Mouse (Mus musculus) hindbrain, embryonic 11.5 days (tissue): ENCODE measurements around the gene Wdr19. TPM values are rescaled to one million over a fixed set of nuclear protein-coding genes. Genes with fewer than 3 reads are reported as not detected.

Experiments
- ATAC-seq: fragments of 200-750 bp; cut with Nextera tagmentation; 2 replicates; pipeline ENCODE4 v1.8.0; 2017; ENCODE audit warnings: mild to moderate bottlenecking, moderate TSS enrichment, moderate library complexity; ENCODE audit not compliant: low FRiP score
- DNase-seq: peaks from one replicate; pipeline ENCODE4 v3.0.0-alpha.2; 2015; ENCODE audit warnings: low spot score
- H3K27ac ChIP-seq: fragments of 300-500 bp; sonication (generic); 2 replicates; pipeline ENCODE4 v1.5.1; 2014; ENCODE audit warnings: mild to moderate bottlenecking, low read depth, low read length
- H3K27me3 ChIP-seq: fragments of 300-500 bp; sonication (generic); 2 replicates; pipeline ENCODE4 v1.6.1; 2014; ENCODE audit warnings: mild to moderate bottlenecking, low read length, moderate library complexity, mixed read lengths; ENCODE audit not compliant: control insufficient read depth, insufficient read depth
- H3K36me3 ChIP-seq: fragments of 300-500 bp; sonication (generic); 2 replicates; pipeline ENCODE4 v1.6.1; 2014; ENCODE audit warnings: mild to moderate bottlenecking, low read length, moderate library complexity, mixed read lengths; ENCODE audit not compliant: control insufficient read depth, insufficient read depth
- H3K4me1 ChIP-seq: fragments of 300-500 bp; sonication (generic); replicated peaks from 2 replicates; pipeline ENCODE4 v1.6.1; 2014; ENCODE audit warnings: low read length, mixed read lengths; ENCODE audit not compliant: control insufficient read depth, insufficient read depth
- H3K4me2 ChIP-seq: fragments of 300-500 bp; sonication (generic); replicated peaks from 2 replicates; pipeline ENCODE4 v1.6.1; 2014; ENCODE audit warnings: mild to moderate bottlenecking, low read depth, low read length
- H3K4me3 ChIP-seq: fragments of 300-500 bp; sonication (generic); 2 replicates; pipeline ENCODE4 v1.5.1; 2014; ENCODE audit warnings: low read depth, low read length
- H3K9ac ChIP-seq: fragments of 300-500 bp; sonication (generic); 2 replicates; pipeline ENCODE4 v1.6.1; 2014; ENCODE audit warnings: low read depth, low read length
- H3K9me3 ChIP-seq: fragments of 300-500 bp; sonication (generic); 2 replicates; pipeline ENCODE4 v1.6.1; 2016; ENCODE audit warnings: low read length; ENCODE audit not compliant: control insufficient read depth
- WGBS: fragments of 180-500 bp; shearing (Covaris S2); extraction: QIAGEN DNeasy Blood & Tissue Kit; methylation state at CpG from one replicate; pipeline ENCODE4 v1.1.7; 2014; 5-methylcytosine and 5-hydroxymethylcytosine counted together
- polyA plus RNA-seq: library from polyadenylated mRNA; unstranded; fragments of >200 nt; fragmentation: Nextera tagmentation; extraction: Ambion mirVana; gene quantifications from 2 replicates; pipeline ENCODE4 v1.2.1, GENCODE M21; 2014

Gene Wdr19
- polyA plus RNA-seq, result 13.9 and 14.0 TPM in 2 replicates

- H3K4me3 ChIP-seq, result peak within 1 kb of the TSS; percentile 56
- H3K9ac ChIP-seq, result peak within 1 kb of the TSS; percentile 64
- no peaks in the 10 kb centered on the region for H3K27me3 ChIP-seq
- DNase-seq (peak; percentile 96), ATAC-seq (peak; percentile 100)
- H3K4me1 ChIP-seq, result no peaks in the 10 kb centered on the region
- H3K4me2 ChIP-seq, result peak within 1 kb of the TSS; percentile 67
- H3K9me3 ChIP-seq, result no peaks in the 10 kb centered on the region
- no peaks in the 10 kb centered on the region for H3K36me3 ChIP-seq
- WGBS, result under 1% methylated on average over 37 of the region's 37 CpGs
- H3K27ac ChIP-seq, result peak within 1 kb of the TSS; percentile 58; the same call in 1 of the 2 replicates
Measured at GRCm38 (mm10) chr5:65199346-65200128, at the start of gene Wdr19. Gene Wdr19, plus strand, starts transcription at chr5:65199696.

DNA sequence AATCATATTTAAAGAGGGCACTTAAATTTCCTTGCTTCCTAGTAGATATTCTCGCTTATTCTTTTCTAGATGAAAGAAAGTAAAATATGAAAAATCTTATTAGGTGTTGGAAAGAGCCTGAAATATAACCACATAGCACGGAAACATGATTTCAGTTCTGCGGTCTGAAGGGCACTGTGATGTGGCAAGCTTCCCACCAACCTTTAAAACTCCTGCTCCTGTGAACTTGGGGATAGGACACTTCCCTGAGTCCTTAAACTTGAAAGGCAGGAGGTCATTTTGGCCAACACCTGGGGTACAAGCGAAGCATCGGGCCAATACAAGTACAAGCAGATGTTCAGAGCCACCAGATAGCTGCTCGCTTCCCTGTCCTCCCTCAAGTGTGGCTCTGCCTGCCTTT, 49.8 kb upstream of the Wdr19 start:
- H3K4me2 ChIP-seq, result no peak overlapping the region
- H3K9ac ChIP-seq, result no peak overlapping the region
- no peak for ATAC-seq
- peaks cover 2% of the 10 kb centered on the region; the same call in 1 of the 2 replicates for H3K36me3 ChIP-seq
- no peaks in the 10 kb centered on the region for H3K4me1 ChIP-seq
- no peaks in the 10 kb centered on the region for H3K27me3 ChIP-seq
- no peak for DNase-seq
- H3K9me3 ChIP-seq, result no peaks in the 10 kb centered on the region
- 96% methylated on average over 6 of the region's 6 CpGs for WGBS
- no peak overlapping the region for H3K27ac ChIP-seq
- H3K4me3 ChIP-seq, result no peak overlapping the region

- Histone ChIP-seq H3K4me1 (no peaks in the 10 kb centered on the region), H3K27me3 (no peaks in the 10 kb centered on the region), H3K27ac (no peak overlapping the region), H3K4me2 (no peak overlapping the region), H3K36me3 (peaks cover 2% of the 10 kb centered on the region; the same call in 1 of the 2 replicates), H3K9ac (no peak overlapping the region), H3K9me3 (no peaks in the 10 kb centered on the region), H3K4me3 (no peak overlapping the region)
- DNase-seq, result no peak
- 92% methylated on average over 8 of the region's 8 CpGs for WGBS
- no peak for ATAC-seq
Measured at GRCm38 (mm10) chr5:65150376-65150955, 49.0 kb upstream of the Wdr19 start.

- Histone ChIP-seq H3K4me1 (no peaks in the 10 kb centered on the region), H3K27ac (no peak overlapping the region), H3K4me2 (no peak overlapping the region), H3K4me3 (no peak overlapping the region), H3K9me3 (no peaks in the 10 kb centered on the region), H3K36me3 (peaks cover 2% of the 10 kb centered on the region; the same call in 1 of the 2 replicates), H3K9ac (no peak overlapping the region), H3K27me3 (no peaks in the 10 kb centered on the region)
- 99% methylated on average over 3 of the region's 3 CpGs for WGBS
- DNase-seq (no peak), ATAC-seq (no peak)
Measured at GRCm38 (mm10) chr5:65151276-65151675, 48.2 kb upstream of the Wdr19 start.

DNA sequence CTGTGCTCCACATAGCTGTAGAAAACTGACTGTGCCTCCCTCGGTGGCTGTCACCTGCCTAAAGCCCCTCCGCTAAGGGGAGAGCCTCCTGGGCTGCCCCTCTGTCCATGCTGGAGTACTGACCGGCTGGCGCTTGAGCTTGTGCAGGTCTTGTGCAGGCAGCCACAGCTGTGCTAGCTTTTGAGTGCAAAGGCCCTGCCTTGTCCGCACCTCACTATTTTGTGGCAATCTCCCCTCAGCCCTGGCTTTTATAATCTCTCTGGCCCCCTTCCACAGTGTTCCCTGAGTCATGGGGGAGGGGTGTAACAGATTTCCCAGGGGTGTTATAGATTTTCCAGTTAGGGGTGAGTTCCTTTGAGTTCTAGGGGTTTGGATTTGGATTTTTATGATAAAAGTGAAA, 47.7 kb upstream of the Wdr19 start:
- H3K27me3 ChIP-seq, result no peaks in the 10 kb centered on the region
- no peak overlapping the region for H3K4me2 ChIP-seq
- peaks cover 2% of the 10 kb centered on the region; the same call in 1 of the 2 replicates for H3K36me3 ChIP-seq
- H3K4me1 ChIP-seq, result no peaks in the 10 kb centered on the region
- H3K9ac ChIP-seq, result no peak overlapping the region
- WGBS, result 88% methylated on average over 5 of the region's 5 CpGs
- no peak overlapping the region for H3K27ac ChIP-seq
- no peaks in the 10 kb centered on the region for H3K9me3 ChIP-seq
- ATAC-seq (no peak), DNase-seq (no peak)
- H3K4me3 ChIP-seq, result no peak overlapping the region

DNA sequence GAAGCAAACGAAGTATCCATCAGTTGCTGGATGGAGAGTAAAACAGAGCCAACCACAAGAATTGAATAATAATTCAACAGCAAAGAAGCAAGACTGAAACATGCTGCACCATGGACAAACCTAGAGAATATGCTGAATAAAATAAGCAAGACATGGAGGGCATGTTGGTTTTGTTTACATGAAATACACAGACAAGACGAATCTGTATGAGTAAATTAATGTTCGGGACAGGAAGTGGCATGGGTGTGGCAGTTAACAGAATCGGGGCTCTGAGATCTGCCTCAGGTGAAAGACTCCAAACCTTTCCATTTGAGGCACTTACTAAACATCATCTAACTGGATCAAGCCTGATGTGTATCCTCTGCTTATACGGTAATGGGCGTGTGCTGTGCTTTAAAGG, 45.2 kb upstream of the Wdr19 start:
- Histone ChIP-seq H3K9me3 (no peaks in the 10 kb centered on the region), H3K9ac (no peak overlapping the region), H3K4me1 (no peaks in the 10 kb centered on the region), H3K27ac (no peak overlapping the region), H3K27me3 (no peaks in the 10 kb centered on the region), H3K36me3 (no peaks in the 10 kb centered on the region), H3K4me2 (no peak overlapping the region), H3K4me3 (no peak overlapping the region)
- WGBS, result 89% methylated on average over 6 of the region's 6 CpGs
- no peak for DNase-seq
- ATAC-seq, result no peak

DNA sequence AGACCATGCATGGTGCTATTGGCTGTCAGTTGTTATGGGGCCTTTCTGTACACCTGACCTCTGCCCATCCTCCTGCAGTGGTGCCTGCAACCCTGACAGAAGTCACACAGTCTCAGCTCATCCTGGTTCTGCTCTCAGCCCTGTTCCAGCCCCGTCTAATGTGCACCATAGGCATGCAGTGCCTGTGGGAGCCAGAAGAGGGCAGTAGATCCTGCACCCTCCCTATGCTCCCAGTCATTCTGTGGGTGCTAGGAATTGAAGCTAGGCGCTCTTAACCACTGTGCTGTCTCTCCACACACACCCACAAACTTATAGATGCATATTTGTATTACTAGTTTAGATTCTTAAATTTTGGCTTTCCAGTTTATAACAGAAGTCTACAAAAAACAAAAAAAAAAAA, 42.6 kb upstream of the Wdr19 start:
- Histone ChIP-seq H3K27ac (no peak overlapping the region), H3K9ac (no peak overlapping the region), H3K4me1 (no peaks in the 10 kb centered on the region), H3K4me2 (no peak overlapping the region), H3K9me3 (no peaks in the 10 kb centered on the region), H3K27me3 (no peaks in the 10 kb centered on the region), H3K36me3 (no peaks in the 10 kb centered on the region), H3K4me3 (no peak overlapping the region)
- DNase-seq (peak; percentile 44), ATAC-seq (no peak)
- 61% methylated on average over 2 of the region's 2 CpGs for WGBS

GRCm38 (mm10) chr5:65157412-65158381, 41.8 kb upstream of the Wdr19 start:
- Histone ChIP-seq H3K9ac (no peak overlapping the region), H3K4me2 (no peak overlapping the region), H3K4me1 (no peaks in the 10 kb centered on the region), H3K27me3 (no peaks in the 10 kb centered on the region), H3K27ac (no peak overlapping the region), H3K4me3 (no peak overlapping the region), H3K9me3 (no peaks in the 10 kb centered on the region), H3K36me3 (no peaks in the 10 kb centered on the region)
- ATAC-seq (no peak), DNase-seq (no peak)
- WGBS, result 66% methylated on average over 22 of the region's 22 CpGs
